Comparison of ENCODE assay signal across 9 mouse cellular contexts in the genomic region with DNA sequence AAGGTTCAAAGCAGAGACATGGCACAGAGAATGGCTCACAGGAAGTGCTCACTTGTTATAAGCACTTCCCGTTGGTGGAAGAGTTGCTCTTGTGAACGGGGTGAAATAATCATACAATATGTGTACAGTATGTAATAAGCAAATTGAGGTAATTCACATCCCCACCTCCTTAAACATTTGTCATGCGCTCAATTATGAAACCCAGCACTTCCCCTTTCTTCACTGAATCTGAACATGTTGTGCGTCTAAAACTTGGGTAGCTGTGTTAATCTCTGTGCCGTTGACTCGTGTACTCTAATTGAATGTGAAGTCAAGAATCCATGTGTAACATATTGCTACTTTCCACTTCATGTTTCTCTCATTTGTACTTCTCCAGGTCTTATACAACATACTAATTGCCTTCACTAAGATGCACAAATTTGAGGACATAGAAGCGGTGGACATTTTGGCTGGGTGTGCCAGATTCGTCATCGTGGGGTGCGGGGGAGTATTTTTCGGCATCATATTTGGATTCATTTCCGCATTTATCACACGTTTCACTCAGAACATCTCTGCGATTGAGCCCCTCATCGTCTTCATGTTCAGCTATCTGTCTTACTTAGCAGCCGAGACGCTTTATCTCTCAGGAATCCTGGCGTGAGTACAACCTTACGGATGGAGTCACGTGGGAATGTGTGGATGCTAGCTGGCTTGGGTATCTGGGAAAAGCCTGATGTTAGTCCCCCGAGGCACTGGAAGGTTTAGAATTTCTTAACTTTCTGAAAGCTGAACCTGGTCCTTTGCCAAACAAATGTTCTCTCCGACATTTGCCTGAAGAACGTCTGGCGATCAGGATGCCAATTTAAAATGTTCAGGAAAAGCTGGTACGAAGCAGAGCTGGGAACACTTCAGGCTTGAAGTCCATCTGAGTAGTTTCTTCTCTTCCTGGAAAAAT. TPM values are rescaled to one million over a fixed set of nuclear protein-coding genes. Genes with fewer than 3 reads are reported as not detected.
DNase-seq lines count a peak whose midpoint lies in the region; ATAC-seq and TF ChIP-seq lines count a peak whose summit lies in the region.
"Had no signal": no experiment of that assay in that cellular context is flagged by ENCODE, and none has a peak within 500 bp of the region (broad histone marks: within the 10 kb centered on the region; RNA-seq: fewer than 3 reads in every experiment).

No protein-coding gene starts in this region.

- no peak overlapping the region for H3K4me2 ChIP-seq in midbrain, embryonic 11.5 days

- DNase-seq in adrenal gland, postnatal 10 days: peak; percentile 19
- DNase-seq in adrenal gland, postnatal 36 days: no peak
- DNase-seq in 3T3-L1 (ENCODE audit: low read depth, low spot score): peak; percentile 72
- DNase-seq in frontal cortex, postnatal 14 days (ENCODE audit: low spot score in 2 of 2): peak; percentile 29 to 50
- peak; percentile 19 to 37 for DNase-seq in left cerebral cortex, adult 2 months (ENCODE audit: extremely low spot score in 1 of 2, low spot score in 2 of 2)
- DNase-seq in midbrain, embryonic 11.5 days (ENCODE audit: low spot score, missing footprints): no peak
- DNase-seq in cerebellum, adult 11 months: no peak
- no peak for DNase-seq in kidney, adult 11 months

- no peaks in the 10 kb centered on the region for H3K4me1 ChIP-seq in midbrain, embryonic 11.5 days (ENCODE audit: control insufficient read depth, insufficient read depth, low read length)

- H3K27ac ChIP-seq in left cerebral cortex, adult 2 months: peak overlapping the region; percentile 33; the same call in 1 of the 2 replicates
- no peak overlapping the region for H3K27ac ChIP-seq in midbrain, embryonic 11.5 days (ENCODE audit: low read depth, low read length)

- intact Hi-C loops in left cerebral cortex, adult 2 months (cut with DNase I): no loop called here

- H3K9ac ChIP-seq in midbrain, embryonic 11.5 days (ENCODE audit: low read length): no peak overlapping the region

- no peaks in the 10 kb centered on the region for H3K36me3 ChIP-seq in midbrain, embryonic 11.5 days (ENCODE audit: control insufficient read depth, insufficient read depth, low read length)

- TF ChIP-seq CTCF in left cerebral cortex, adult 2 months (IDR thresholded peaks at IDR 0.05): no peak

- no peak for ATAC-seq in midbrain, embryonic 11.5 days (ENCODE audit: low FRiP score)

- no peaks in the 10 kb centered on the region for H3K9me3 ChIP-seq in midbrain, embryonic 11.5 days (ENCODE audit: control insufficient read depth, low read length)

- 93% methylated on average over 25 of the region's 25 CpGs for WGBS in midbrain, embryonic 11.5 days

- H3K27me3 ChIP-seq in midbrain, embryonic 11.5 days (ENCODE audit: control insufficient read depth, insufficient read depth, low read length): no peaks in the 10 kb centered on the region

- peak overlapping the region; percentile 33; the same call in 1 of the 2 replicates for H3K4me3 ChIP-seq in left cerebral cortex, adult 2 months
- no peak overlapping the region for H3K4me3 ChIP-seq in midbrain, embryonic 11.5 days (ENCODE audit: low read depth, low read length)

RNA-seq across cellular contexts. Expression of gene Slc9a4, which starts 20.8 kb away (rescaled TPM):
- total RNA-seq in adrenal gland, postnatal 10 days (2021): not detected
- not detected for total RNA-seq in adrenal gland, postnatal 36 days (2021)
- total RNA-seq in left cerebral cortex, adult 2 months (2021): 1 to 10 TPM in 1 of 2 experiments, under 1 TPM in 1; 0.68 to 1.0 TPM
- polyA plus RNA-seq in midbrain, embryonic 11.5 days (2014; fragmentation: Nextera tagmentation; extraction: Ambion mirVana): not detected in 2 replicates
- total RNA-seq: neutrophil, adult 5-6 weeks had no signal

Comparison
In these comparisons a context has a peak if more than half of its experiments do, and no peak if none do; other contexts are left out.
1. DNase-seq: peak in adrenal gland, postnatal 10 days (single experiment), 3T3-L1 (single experiment), frontal cortex, postnatal 14 days (2 of 2) and left cerebral cortex, adult 2 months (2 of 2); none in adrenal gland, postnatal 36 days (0 of 2), midbrain, embryonic 11.5 days (single experiment), cerebellum, adult 11 months (single experiment) and kidney, adult 11 months (single experiment).